Mouse (Mus musculus): ENCODE measurements around the gene Dip2c. TPM values are rescaled to one million over a fixed set of nuclear protein-coding genes. Genes with fewer than 3 reads are reported as not detected.

The Dip2c gene
- polyA plus RNA-seq, 1 experiment: 4.0 TPM

- no peaks in the 10 kb centered on the region for H3K27me3 ChIP-seq (ENCODE audit: control insufficient read depth, insufficient read depth, low read length)
- no peak overlapping the region for H3K4me3 ChIP-seq (ENCODE audit: control insufficient read depth, low read depth, low read length)
- H3K4me1 ChIP-seq (ENCODE audit: control insufficient read depth, insufficient read depth, low read length): no peaks in the 10 kb centered on the region
- no peaks in the 10 kb centered on the region for H3K36me3 ChIP-seq (ENCODE audit: control insufficient read depth, insufficient read depth, low read length)
- no peak overlapping the region for H3K27ac ChIP-seq (ENCODE audit: control insufficient read depth, insufficient read depth, low read depth, low read length)
- TF ChIP-seq POLR2A (IDR thresholded peaks at IDR 0.05; ENCODE audit: control insufficient read depth, low read depth, low read length): no peak
- no peak for TF ChIP-seq CTCF (IDR thresholded peaks at IDR 0.05; ENCODE audit: control insufficient read depth, insufficient read depth, insufficient replicate concordance, low read depth, low read length)
These were observed 437.3 kb downstream of the Dip2c start for GRCm38 (mm10) chr13:9713462-9714134.

GRCm38 (mm10) chr13:9715224-9715623 is 438.9 kb downstream of the Dip2c start:
- Histone ChIP-seq H3K27me3 (ENCODE audit: control insufficient read depth, insufficient read depth, low read length) (no peaks in the 10 kb centered on the region), H3K4me1 (ENCODE audit: control insufficient read depth, insufficient read depth, low read length) (no peaks in the 10 kb centered on the region), H3K4me3 (ENCODE audit: control insufficient read depth, low read depth, low read length) (no peak overlapping the region), H3K36me3 (ENCODE audit: control insufficient read depth, insufficient read depth, low read length) (no peaks in the 10 kb centered on the region), H3K27ac (ENCODE audit: control insufficient read depth, insufficient read depth, low read depth, low read length) (no peak overlapping the region)
- TF ChIP-seq POLR2A (IDR thresholded peaks at IDR 0.05; ENCODE audit: control insufficient read depth, low read depth, low read length) (no peak), CTCF (IDR thresholded peaks at IDR 0.05; ENCODE audit: control insufficient read depth, insufficient read depth, insufficient replicate concordance, low read depth, low read length) (no peak)

Other genes with a start within 250 kb of the Dip2c start
- 9.8 and 10.6 TPM in 2 replicates for gene Larp4b, start 182.6 kb upstream of the Dip2c start, polyA plus RNA-seq (2012; rRNA removed)